Mouse (Mus musculus): ENCODE measurements at regions not wholly inside any gene's neighbourhood (a gene's known extent, or its start where the extent isn't known, plus 50 kb on each side); places are given as distances from the start of the nearest gene placed in this dataset.
"Not testable (repeated sequence)": the region's sequence is repeated elsewhere in the genome, so short reads cannot be mapped to it uniquely, and the experiment has no call there.

DNA sequence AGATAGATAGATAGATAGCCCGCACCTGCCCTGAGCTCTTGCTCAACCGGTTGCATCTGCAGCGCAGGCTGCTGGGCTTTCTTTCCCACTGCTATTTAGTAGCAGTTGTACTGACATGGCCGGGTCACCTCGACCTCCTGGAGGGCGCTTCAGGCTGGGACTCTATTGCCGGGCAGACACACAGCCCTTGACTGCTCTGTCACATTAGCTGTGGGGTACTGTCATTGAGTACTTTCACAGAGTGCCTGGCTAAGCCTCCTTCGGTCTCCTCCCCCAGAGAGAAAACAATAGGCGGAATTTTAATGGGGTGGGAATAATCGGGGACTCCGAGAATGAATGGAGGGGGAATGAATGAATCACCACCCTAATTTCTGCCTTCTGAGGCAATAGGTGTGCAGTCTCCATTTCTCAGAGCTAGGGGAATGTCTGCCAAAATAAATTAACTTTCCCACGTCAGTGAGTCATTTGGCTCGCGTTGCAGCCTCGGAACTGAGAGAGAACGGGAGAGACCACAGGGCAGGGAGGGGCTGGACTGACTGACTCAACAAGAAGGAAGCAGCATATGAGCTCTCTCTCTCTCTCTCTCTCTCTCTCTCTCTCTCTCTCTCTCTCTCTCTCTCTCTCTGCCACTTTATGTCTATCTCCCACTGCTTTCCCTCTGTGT, 101.6 kb upstream of the Med13l start:
- DNase-seq (ENCODE audit: low spot score in 2 of 2) = peak; percentile 50 to 56

DNA sequence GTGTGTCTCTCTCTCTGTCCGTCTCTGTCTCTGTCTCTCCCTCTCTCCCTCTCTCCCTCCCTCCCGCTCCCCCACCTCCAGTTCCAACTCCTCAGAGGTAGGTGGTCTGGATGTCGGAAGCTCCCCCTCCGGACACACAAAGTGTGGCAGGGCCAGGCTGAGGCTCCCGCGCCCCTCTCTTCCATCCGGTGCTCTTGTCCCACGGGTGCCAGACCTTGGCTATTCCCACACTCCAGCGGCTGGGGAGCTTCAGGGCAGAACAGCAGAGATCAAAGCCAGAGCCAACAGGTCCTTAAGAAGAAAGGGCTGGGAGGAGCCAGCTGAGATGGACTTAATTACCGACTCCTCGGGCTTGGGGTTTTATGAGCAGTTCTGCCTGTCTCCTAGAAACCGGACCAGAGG, 101.1 kb upstream of the Med13l start:
- no peak for DNase-seq (ENCODE audit: low spot score in 2 of 2)

DNA sequence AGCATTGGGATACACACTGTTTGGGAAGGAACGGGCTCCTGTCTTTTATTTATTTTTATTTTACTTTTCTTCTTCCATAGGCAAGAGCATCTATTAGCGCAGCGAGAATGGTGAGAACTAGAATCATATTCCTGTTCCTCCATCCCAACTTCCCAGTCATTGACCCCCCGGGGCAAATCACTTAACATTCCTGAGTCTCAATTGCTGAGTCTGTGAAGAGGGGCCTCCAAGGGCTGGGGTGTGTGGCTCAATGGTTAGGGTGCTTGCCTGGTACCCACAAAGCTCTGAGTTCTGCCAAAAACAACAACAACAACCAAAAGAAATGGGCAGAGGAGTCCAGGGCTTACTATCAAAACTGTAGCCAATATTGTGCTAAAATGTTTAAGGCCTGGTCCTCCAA, 98.5 kb upstream of the Med13l start:
- DNase-seq (ENCODE audit: low spot score in 2 of 2) = no peak

DNA sequence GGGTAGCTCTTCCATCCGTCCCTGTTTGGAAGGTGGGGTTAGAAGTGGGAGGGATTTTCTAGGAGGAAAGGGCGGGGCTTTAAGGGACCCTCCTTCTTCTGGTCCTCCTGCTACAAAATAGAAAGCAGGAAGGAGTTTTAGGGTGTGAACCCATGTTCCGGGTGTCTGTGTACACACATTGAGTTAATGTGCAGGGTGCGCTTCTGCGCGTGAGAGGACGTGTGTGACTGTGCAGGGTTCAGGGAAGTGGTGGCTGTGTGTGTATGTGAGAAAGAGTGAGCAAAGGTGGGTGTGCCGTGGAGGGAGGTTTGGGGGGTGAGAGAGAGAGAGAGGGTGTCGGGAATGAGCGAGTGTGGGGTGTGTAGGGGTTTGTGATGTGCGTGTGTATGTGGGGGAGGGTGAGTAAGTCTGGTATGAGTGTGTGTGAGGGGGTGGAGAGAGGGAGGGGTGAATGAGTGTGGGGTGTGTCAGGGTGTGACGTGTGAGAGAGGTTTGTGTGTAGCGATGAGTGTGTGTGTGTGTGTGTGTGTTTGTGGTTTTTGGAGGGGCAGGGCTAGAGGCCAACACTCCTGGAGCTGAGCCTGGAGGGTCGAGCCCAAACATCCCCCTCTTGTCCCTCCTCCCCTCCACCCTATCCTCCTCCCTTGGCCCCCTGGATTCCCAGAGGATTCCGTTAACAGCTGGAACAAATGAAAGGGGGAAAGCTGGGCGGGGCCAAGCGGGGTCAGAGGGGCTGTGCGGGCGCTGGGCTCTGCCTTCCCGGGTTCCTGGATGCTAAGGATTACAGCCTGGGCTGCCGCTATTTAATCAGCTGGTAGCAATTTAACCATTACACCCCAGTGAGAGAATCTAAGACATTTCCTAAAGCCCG, 95.3 kb upstream of the Med13l start:
- no peak for DNase-seq (ENCODE audit: low spot score in 2 of 2)

DNA sequence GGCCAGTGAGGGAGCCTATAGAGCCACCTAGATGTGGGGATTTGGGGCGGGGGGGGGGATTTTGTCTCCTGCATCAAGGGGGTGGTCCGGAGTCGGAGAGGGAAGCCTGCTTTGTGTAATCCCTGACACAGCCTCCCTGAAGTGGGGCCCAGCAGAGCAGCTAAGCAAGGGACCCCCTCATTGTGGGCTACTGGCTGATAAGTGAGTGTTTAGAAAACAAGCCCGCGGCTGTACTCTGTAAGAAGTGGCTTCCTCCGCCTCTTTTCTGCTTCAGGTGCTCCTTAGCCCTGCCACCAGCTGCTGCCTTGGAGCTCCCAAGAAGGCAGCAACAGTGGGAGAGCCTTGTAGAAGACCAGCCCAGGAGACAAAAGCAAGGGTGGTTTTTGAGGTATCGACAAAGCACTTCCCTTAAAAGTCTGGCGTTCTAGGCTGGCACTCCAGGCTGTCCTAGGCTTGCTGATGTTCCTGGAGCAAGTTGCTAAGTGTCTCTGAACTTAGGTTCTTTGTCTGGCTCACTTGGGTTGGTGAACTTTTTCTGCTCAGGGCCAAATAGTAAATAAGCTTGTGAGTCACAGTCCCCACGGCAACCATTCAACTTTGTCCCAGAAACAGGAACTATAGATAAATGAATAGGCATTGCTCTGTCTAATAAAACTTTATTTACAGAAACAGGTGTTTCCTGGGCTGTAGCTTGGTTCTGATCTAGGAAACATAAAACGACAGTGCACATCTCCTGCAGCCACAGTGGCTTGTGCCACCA, 94.3 kb upstream of the Med13l start:
- no peak for DNase-seq (ENCODE audit: low spot score in 2 of 2)

DNA sequence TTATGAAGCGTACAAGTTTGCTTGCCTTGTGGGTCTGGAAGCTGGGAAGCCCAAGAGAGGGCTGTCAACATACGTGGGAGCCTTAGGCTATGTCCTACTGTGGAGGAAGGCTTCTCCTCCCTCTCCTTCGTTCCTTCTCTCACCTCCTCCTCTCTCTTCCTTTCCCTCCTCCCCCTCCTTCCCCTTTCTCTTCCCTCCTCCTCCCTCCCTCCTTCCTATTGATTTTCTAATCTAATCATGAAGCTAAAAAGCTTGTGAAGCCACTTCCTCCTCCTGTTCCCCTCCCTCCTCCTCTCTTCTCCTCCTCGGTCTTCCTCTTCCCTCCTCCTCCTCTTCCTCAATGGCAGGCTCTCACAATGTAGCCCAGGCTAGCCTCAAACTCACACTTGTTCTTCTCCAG, 91.7 kb upstream of the Med13l start:
- no peak for DNase-seq (ENCODE audit: low spot score in 2 of 2)

DNA sequence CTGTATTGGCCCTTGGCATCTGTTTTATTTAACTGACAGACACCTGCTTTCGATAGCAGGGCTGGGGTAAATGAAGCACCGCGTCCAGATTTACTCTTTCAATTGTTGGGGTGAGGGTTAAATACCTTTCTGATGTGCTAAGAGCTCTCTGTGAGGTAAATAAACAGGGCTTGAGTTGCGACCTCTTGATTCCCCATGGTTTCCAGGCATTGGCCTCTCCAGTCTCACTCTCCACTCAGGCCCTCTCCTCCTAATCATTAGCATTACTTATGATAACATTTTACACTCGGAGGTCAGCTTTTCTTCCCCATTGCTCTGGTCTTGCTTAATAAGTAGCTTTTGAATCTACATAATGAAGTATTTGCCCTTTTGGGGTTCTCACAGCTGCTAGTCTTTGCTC, 88.9 kb upstream of the Med13l start:
- DNase-seq (ENCODE audit: low spot score in 2 of 2) = no peak

DNA sequence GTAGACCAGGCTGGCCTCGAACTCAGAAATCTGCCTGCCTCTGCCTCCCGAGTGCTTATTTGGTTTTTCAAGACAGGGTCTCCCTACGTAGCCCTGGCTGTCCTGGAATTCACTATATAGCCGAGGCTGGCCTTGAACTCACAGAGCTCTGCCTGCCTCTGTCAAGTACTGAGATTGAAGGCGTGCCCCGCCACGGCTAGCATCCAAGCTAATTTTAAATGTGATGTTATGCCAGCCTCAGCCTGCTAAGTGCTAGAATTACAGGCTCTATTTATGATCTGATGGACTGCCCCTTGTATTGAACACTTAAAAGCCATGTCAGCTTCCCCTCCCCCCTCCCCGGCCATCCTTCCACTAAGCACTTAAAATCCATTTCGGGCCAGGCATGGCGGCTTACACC, 88.2 kb upstream of the Med13l start:
- DNase-seq (ENCODE audit: low spot score in 2 of 2) = no peak

DNA sequence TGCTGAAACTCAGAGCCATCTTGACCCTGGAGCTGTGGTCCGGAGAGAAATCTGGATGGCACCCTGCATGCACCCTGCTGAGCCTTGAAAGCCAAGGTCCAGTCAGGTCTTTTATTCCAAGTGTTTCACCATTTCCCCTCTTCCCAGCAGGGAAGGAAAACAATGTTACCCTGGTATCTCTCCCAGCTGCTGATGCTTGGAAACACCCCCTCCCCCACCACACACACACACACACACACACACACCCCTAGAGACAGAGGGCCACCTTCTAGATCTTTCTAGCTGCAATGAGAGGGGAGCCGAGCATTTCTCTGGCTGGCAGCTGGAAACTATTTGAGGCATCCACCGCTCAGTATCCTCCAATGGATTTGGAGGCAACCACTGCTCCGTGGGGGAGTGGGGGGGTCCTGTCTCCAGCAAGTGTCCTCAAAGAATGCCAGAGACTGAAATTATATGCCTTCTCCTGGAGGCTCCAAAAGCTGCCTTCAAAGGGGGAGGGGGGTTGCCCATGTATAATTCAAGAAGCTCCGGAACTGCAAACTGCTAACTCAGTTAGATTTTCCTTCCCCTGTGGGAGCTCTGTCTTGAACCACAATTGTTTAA, 87.2 kb upstream of the Med13l start:
- no peak for DNase-seq (ENCODE audit: low spot score in 2 of 2)

DNA sequence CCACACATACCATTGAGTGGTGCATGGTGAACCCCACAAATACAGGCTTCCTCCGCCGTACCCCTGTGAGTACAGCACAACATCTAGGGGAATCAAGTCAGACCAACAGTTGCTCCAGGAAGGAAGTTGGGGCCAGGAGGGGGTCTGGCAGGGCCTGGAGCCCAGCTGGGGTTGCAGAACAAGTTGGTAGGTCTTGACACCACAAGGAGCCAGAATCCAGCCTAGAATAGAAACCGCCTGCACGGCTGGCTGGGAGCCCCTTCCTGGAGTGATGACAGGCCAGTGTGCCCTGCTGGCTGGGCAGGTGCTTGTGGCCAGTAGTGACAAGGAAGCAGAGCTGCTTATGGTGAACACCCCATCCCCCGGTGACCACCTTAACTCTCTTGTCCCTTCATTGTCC, 83.9 kb upstream of the Med13l start:
- no peak for DNase-seq (ENCODE audit: low spot score in 2 of 2)

DNA sequence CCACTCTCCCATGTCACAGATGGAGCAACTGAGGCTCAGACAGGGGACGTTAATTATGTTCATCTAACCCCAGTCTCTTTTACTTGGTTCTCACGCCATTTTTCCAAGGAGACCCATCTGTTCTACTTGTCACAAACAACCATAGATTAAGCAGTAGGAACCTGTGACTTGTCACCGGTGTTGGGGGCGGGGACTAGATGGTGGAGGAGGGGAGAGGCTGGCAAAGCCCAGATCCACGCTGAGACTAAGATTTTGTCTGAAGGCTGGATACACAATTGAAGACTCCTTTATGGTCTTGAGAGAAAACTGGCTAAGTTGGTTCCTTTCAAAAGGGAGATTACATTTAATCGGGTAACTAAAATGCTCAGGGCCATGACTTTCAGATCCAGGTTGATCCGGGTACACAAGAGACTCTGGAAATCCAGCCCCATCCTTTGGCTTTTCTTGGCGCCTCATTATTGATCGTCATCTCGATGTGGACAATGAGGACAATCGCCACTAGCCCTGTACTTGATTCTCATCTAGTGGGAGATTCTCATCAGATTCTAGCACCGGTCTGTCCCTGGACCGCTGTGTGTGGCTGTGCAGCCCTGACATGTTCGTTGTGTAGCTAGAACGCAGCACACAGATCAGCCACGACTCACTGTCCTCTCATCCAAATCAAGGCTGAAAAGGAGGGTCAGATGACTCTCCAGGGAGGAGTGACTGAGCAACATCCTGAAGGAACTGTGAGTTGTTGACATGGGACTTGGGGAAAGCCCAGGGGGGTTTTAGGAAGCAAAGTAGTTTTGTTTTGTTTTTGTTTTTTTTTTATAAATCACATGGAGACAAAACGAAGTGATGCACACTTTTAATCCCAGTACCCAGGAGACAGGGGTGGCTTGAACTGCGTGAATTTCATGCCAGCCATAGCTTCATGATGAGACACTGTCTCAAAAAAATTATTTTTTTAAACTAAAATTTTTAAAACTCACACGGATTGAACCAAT, 83.1 kb upstream of the Med13l start:
- no peak for DNase-seq (ENCODE audit: low spot score in 2 of 2)

DNA sequence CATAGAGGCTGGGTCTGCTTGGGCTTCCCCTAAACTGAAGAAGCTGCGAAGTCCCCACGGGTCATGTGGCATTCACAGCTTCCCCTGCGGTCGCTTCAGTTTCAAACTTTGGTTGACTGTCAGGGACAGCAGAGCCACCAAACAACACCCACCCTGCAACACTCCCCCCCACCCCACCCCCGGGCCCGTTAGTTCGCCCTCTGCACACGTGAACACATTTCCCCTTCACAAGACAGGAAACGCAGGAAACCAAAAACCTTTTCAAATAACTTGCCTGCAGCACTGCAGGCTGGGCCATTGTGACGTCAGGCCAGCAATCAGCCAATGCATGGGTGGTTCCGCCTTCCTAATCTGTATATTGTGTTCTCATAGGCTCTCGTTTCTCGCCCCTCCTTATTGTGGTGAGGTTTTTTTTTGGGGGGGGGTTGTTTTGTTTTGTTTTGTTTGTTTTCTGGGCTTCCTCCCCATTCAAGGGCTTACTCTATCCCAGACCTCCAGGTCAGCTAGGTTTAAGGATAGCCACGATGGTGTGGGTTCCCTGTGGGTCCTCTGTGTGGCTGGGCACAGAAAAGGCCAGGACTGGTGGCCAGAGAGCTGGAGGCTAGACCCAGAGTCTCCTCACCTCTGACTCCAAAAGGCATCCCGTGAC, 82.2 kb upstream of the Med13l start:
- peak; percentile 36 to 57 for DNase-seq (ENCODE audit: low spot score in 2 of 2)

DNA sequence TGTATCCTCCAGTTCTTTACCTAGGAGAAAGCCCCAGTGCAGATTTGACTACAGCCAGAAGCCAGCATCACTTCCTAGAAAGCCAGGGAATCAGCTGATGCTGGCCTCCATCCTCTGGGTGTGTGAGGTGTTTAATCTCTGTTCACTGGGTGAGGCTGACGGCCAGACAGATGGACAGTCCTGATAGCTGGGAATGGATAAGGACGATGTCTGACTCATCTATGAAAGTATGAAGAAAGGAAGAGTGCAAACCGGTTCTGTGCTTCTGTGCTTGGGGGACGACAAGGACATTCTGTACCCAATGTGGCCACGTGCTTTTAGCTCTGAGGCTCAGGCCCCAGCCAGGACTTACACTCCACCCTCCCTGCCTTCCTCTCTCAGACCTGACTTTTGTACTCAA, 80.5 kb upstream of the Med13l start:
- DNase-seq (ENCODE audit: low spot score in 2 of 2) = no peak

DNA sequence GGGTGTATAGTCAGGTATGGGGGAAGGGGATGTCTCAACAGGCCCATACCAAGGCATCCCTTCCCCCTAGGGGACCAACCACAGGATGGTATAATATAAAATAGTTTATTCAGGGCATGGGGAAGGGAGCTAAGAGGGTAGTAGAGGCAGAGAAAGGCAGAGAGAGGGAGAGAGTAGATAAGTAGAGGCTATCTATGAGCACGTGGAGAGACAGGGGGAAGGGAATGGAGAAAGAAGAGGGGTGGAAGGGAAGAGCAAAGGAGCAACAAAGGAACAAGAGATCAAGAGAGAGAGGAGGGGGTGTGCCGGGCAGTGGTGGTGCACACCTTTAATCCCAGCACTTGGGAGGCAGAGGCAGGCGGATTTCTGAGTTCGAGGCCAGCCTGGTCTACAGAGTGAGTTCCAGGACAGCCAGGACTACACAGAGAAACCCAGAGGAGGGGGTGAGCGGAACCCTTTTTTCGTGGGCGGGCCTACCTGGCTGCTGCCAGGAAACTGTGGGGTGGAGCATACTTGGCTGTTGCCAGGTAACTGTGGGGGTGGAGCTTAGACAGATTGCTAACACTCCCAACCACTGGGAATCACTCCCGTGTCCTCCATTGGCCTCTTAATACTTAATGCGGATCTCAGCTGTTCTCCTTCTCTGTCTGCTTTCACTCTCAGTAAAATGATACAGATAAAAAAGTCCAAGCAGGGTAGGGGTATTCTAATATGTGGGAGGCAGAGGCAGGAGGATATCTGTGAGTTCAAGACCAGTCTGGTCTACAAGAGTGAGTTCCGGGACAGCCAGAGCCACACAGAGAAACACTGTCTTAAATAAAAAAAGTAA, 79.3 kb upstream of the Med13l start:
- DNase-seq (ENCODE audit: low spot score in 2 of 2) = no peak

DNA sequence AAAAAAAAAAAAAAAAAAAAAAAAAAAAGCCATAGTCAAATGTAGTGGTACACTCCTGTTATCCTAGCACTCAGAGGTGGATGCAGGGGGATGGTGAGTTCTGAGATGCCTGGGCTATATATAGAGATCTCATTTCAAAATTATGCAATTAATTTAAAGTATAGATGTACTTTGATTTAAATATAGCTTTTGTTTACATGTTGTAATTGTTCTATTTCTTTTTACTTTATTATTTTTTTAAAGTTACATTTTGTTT, 78.8 kb upstream of the Med13l start:
- no peak for DNase-seq (ENCODE audit: low spot score in 2 of 2)

DNA sequence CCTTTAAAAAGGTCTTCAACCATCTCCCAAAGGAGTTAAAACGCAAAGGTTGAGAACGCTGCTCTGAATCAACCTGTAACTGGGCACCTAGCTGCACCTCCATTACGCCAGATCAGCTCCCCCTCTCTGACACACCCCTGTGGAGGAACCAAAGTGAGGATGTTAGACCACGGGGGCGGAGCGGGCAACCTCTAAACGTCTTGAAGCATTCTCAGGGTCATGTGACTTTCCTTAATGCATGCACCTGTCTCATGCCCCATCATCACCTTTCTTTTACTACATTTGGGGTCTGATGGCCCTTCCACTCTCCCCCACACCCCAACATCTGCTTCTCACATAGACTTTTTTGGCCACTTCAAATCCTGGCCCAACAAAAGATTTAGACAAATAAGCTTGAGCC, 77.9 kb upstream of the Med13l start:
- no peak for DNase-seq (ENCODE audit: low spot score in 2 of 2)

DNA sequence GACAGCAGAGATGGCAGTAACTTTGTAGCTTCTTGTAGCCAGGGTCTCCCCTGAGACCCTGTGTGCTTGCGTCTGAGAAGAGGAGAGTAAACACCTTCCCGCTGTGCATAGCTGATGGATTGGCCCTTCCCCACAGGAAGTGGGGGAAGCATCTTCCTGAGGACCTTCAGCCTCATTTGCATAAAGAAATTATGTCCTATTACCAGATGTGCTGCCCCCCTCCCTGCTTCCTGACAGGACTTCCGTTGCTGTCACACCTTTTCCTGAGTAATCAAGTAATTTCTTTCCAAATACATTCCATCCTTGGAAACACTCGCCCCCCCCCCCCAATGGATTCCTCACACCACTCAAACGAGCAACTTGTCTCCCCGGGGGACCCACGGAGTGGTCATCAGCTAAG, 77.5 kb upstream of the Med13l start:
- DNase-seq (ENCODE audit: low spot score in 2 of 2) = no peak

DNA sequence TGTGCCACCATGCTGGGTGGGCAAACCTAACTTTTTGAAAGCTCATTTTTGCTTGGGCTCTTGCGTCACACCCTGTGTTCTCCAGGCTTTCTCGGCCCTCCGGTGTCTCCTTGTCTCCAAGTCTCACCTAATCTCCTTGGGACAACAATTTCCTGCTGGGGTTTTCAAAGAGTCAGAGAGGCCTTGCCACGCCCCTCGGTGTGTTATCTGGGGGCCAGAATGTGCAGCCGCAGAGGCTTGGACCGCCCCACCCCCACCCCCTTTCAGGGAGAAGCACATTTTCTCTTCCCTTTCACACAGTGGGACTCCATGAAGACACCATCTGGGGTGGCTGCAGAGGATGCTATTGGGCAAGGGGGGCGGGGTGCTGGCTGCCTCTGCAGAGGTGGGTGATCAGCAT, 76.9 kb upstream of the Med13l start:
- no peak for DNase-seq (ENCODE audit: low spot score in 2 of 2)

DNA sequence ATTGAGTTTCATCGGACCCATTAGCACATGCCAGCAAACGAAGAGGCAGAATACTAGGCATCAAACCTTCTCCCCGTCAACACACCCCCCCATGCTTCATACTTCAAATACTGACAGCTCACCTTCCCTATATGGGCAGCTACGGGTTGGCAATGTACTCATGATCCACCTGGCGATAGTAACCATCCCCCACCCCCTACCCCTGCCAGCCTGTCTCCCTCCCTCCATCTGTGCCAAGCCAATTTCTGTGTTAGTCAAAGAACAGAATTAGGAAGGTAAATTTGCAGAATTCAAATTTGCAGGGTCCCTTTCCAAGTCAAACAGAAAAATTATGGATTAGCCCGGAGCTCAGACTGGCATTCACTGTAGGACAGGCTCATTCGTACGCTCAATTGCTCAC, 75.3 kb upstream of the Med13l start:
- DNase-seq (ENCODE audit: low spot score in 2 of 2) = no peak

DNA sequence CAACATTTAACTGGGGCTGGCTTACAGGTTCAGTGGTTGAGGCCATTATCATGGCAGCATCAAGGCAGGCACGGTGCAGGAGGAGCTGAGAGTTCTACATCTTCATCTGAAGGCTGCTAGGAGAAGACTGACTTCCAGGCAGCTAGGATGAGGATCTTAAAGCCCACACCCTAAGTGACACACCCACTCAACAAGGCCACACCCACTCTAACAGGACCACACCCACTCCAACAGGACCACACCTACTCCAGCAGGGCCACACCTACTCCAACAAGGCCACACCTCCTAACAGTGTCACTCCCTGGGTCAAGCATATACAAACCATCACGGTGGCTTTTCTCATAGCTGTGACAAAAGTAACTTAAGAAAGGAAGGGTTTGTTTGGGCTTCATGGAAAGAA, 68.0 kb upstream of the Med13l start:
- not testable (repeated sequence) for DNase-seq (ENCODE audit: low spot score in 2 of 2)
